Mouse (Mus musculus): ENCODE results near the gene Mydgf. TPM values are rescaled to one million over a fixed set of nuclear protein-coding genes. Genes with fewer than 3 reads are reported as not detected.
A peak's percentile ranks its signal among the peaks of the same experiment; 100 is the strongest.

Mydgf gene
- total and polyA plus RNA-seq, 2 experiments, result 81.1 to 91.1 TPM

DNA sequence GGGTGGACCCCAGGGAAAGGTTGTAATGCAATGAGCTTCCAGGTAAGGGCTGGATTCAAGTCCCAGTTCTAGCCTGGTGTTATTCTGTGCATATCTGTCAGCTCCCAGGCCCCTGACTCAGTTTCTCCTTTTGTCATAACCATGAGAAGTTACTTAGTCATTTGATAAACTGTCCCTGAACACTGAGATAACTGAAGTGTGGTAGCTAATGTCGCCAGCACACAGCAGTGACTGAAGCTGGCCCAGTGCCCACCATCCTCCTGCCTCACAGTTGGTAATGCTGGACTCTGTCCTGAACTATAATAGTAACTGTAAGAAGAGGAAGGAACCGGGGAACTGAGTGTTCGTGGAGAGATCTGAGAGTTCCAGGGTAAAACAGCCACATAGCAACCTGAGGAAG is 19.2 kb downstream of the Mydgf start:
- TF ChIP-seq POLR2A (IDR thresholded peaks at IDR 0.05; ENCODE audit: extremely low read depth, insufficient read depth, low read length) (no peak), CTCF (IDR thresholded peaks at IDR 0.05; ENCODE audit: low read depth, low read length) (no peak)
- H3K27ac ChIP-seq (replicated peaks; ENCODE audit: insufficient read depth, low read depth, low read length), result peak overlapping the region; percentile 97
- no peaks in the 10 kb centered on the region for H3K36me3 ChIP-seq (ENCODE audit: control insufficient read depth, insufficient read depth, low read length)
- peak; percentile 48 for DNase-seq (ENCODE audit: extremely low read depth, low read depth, low spot score)
- H3K27me3 ChIP-seq (ENCODE audit: control insufficient read depth, insufficient read depth, low read length), result no peaks in the 10 kb centered on the region
- H3K4me1 ChIP-seq (ENCODE audit: control insufficient read depth, insufficient read depth, low read length), result peaks cover 33% of the 10 kb centered on the region
- 20% methylated on average over 3 of the region's 3 CpGs for WGBS
- H3K79me2 ChIP-seq (ENCODE audit: control insufficient read depth, insufficient read depth, low read length), result peaks cover 14% of the 10 kb centered on the region
- H3K9ac ChIP-seq (ENCODE audit: low read depth, low read length), result no peak overlapping the region; the same call in 1 of the 2 replicates
- no peak overlapping the region for H3K4me3 ChIP-seq (ENCODE audit: insufficient read depth, low read depth, low read length)

DNA sequence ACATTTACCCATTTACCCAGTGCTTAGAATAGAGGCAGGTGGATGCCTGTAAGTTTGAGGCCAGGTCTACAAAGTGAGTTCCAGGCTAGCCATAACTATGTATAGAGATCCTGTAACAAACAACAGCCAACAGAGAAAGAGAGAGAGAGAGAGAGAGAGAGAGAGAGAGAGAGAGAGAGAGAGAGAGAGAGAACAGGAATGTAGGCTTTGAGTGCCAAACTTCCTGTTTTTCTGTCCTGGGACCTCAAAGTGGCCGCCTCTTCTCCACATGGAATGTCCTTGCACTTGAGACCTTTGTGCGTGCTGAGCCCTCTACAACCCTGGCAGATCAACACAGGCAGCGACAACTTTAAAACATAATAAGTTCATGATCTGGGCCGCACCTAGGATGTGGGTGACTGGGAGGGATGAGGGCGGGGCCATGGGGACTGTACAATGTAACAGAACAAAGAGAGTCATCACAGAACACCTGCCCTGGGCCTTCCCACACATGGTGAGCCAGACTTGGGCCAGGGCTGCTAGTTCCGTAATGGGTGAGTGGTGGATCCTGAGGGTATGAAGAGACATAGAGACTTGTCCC is 20.1 kb downstream of the Mydgf start:
- Histone ChIP-seq H3K27me3 (ENCODE audit: control insufficient read depth, insufficient read depth, low read length) (no peaks in the 10 kb centered on the region), H3K9ac (ENCODE audit: low read depth, low read length) (peak overlapping the region; percentile 76), H3K4me1 (ENCODE audit: control insufficient read depth, insufficient read depth, low read length) (peaks cover 26% of the 10 kb centered on the region), H3K27ac (replicated peaks; ENCODE audit: insufficient read depth, low read depth, low read length) (peak overlapping the region; percentile 97), H3K36me3 (ENCODE audit: control insufficient read depth, insufficient read depth, low read length) (no peaks in the 10 kb centered on the region), H3K4me3 (ENCODE audit: insufficient read depth, low read depth, low read length) (peak overlapping the region; percentile 60), H3K79me2 (ENCODE audit: control insufficient read depth, insufficient read depth, low read length) (peaks cover 14% of the 10 kb centered on the region)
- TF ChIP-seq CTCF (IDR thresholded peaks at IDR 0.05; ENCODE audit: low read depth, low read length) (no peak), POLR2A (IDR thresholded peaks at IDR 0.05; ENCODE audit: extremely low read depth, insufficient read depth, low read length) (no peak)
- DNase-seq (ENCODE audit: extremely low read depth, low read depth, low spot score), result peak; percentile 95
- WGBS, result 17% methylated on average over 6 of the region's 6 CpGs

DNA sequence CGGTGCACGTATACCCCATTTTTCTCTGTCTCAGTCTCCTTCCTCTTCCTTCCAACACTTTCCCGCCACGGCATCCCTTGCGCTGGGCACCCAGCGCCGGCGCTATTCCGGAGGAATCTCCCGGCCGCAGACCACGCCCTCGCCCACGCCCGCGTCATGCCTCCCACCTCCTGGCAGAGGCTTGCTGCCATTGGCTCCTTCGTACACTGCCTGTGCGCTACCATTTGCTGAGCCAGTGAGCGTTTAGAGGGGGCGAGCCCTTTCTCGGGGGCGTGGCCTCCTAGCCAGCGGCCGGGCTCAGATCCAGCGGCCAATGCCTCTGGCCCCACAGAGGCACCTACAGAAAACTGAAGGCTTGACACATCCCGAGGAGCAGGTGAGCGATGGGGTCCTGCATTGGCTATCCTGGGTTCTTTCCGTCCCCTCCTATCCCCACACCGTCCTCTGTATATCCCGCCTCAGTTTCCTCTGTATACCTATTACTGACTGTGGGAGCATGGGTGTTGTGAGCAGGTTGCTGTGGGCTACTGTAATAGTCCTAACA is 21.4 kb downstream of the Mydgf start, which contains the start of gene Tnfaip8l1:
Tnfaip8l1 (plus strand) TSS at position 247 of the 544 bp plus-strand sequence.
- Histone ChIP-seq H3K79me2 (ENCODE audit: control insufficient read depth, insufficient read depth, low read length) (peaks cover 6% of the 10 kb centered on the region), H3K36me3 (ENCODE audit: control insufficient read depth, insufficient read depth, low read length) (no peaks in the 10 kb centered on the region), H3K4me3 (ENCODE audit: insufficient read depth, low read depth, low read length) (peak within 1 kb of the TSS; percentile 60), H3K9ac (ENCODE audit: low read depth, low read length) (peak within 1 kb of the TSS; percentile 76), H3K27me3 (ENCODE audit: control insufficient read depth, insufficient read depth, low read length) (no peaks in the 10 kb centered on the region), H3K4me1 (ENCODE audit: control insufficient read depth, insufficient read depth, low read length) (peaks cover 17% of the 10 kb centered on the region), H3K27ac (replicated peaks; ENCODE audit: insufficient read depth, low read depth, low read length) (peak within 1 kb of the TSS; percentile 97)
- WGBS, result 2% methylated on average over 30 of the region's 30 CpGs
- peak; percentile 88 for DNase-seq (ENCODE audit: extremely low read depth, low read depth, low spot score)
- TF ChIP-seq CTCF (IDR thresholded peaks at IDR 0.05; ENCODE audit: low read depth, low read length) (no peak), POLR2A (IDR thresholded peaks at IDR 0.05; ENCODE audit: extremely low read depth, insufficient read depth, low read length) (peak; percentile 73; the same call in 1 of the 2 replicates)

DNA sequence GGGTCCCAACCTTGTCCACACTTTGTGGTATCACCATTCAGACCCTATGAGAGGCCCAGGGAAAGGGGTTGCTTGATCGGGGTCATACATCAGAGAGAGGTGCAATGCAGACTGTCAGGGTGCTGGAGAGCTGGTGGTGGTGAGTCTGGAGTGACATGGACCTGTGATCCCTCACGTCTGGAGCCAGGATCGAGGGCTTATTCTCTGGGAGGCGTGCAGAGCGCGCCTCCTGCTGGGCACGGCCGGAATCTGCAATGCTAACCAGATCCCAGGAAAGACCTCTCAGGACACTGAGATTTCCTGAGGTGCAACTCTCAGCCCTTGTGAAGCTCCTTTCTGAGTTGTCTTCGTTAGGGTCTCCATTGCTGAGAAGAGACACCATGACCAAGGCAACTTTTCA is 24.0 kb downstream of the Mydgf start:
- H3K27me3 ChIP-seq (ENCODE audit: control insufficient read depth, insufficient read depth, low read length), result no peaks in the 10 kb centered on the region
- peak; percentile 53 for DNase-seq (ENCODE audit: extremely low read depth, low read depth, low spot score)
- H3K9ac ChIP-seq (ENCODE audit: low read depth, low read length), result no peak overlapping the region
- no peaks in the 10 kb centered on the region for H3K36me3 ChIP-seq (ENCODE audit: control insufficient read depth, insufficient read depth, low read length)
- peaks cover 8% of the 10 kb centered on the region; the same call in 1 of the 2 replicates for H3K4me1 ChIP-seq (ENCODE audit: control insufficient read depth, insufficient read depth, low read length)
- H3K79me2 ChIP-seq (ENCODE audit: control insufficient read depth, insufficient read depth, low read length), result no peaks in the 10 kb centered on the region; the same call in 1 of the 2 replicates
- no peak overlapping the region for H3K27ac ChIP-seq (replicated peaks; ENCODE audit: insufficient read depth, low read depth, low read length)
- WGBS, result 3% methylated on average over 9 of the region's 9 CpGs
- peak; percentile 98 for TF ChIP-seq CTCF (IDR thresholded peaks at IDR 0.05; ENCODE audit: low read depth, low read length)
- no peak for TF ChIP-seq POLR2A (IDR thresholded peaks at IDR 0.05; ENCODE audit: extremely low read depth, insufficient read depth, low read length)
- no peak overlapping the region for H3K4me3 ChIP-seq (ENCODE audit: insufficient read depth, low read depth, low read length)

DNA sequence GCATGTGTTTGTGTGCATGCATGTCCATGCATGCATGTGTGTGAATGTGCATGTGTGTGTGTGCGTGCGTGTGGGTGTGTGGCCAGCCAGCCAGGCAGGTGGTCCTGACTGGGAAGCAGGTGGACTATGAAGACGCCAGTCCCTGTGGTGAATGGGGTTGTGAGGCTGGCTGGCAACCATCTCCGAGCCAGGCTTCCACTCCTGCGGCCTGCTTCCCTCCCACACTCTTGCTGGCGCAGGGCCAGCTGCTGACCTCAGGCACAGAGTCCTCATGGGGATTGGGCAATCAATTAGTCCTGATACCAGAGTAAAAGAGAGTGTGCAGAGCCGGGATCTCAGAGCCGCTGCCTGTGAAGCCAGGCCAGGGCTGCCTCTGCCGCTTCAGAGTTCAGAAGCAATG is 30.1 kb downstream of the Mydgf start:
- Histone ChIP-seq H3K79me2 (ENCODE audit: control insufficient read depth, insufficient read depth, low read length) (no peaks in the 10 kb centered on the region), H3K9ac (ENCODE audit: low read depth, low read length) (no peak overlapping the region), H3K36me3 (ENCODE audit: control insufficient read depth, insufficient read depth, low read length) (no peaks in the 10 kb centered on the region), H3K4me1 (ENCODE audit: control insufficient read depth, insufficient read depth, low read length) (peaks cover 2% of the 10 kb centered on the region; the same call in 1 of the 2 replicates), H3K27me3 (ENCODE audit: control insufficient read depth, insufficient read depth, low read length) (peaks cover 5% of the 10 kb centered on the region), H3K4me3 (ENCODE audit: insufficient read depth, low read depth, low read length) (no peak overlapping the region), H3K27ac (replicated peaks; ENCODE audit: insufficient read depth, low read depth, low read length) (no peak overlapping the region)
- WGBS, result 22% methylated on average over 9 of the region's 9 CpGs
- no peak for TF ChIP-seq CTCF (IDR thresholded peaks at IDR 0.05; ENCODE audit: low read depth, low read length)
- no peak for TF ChIP-seq POLR2A (IDR thresholded peaks at IDR 0.05; ENCODE audit: extremely low read depth, insufficient read depth, low read length)
- DNase-seq (ENCODE audit: extremely low read depth, low read depth, low spot score), result peak; percentile 78

DNA sequence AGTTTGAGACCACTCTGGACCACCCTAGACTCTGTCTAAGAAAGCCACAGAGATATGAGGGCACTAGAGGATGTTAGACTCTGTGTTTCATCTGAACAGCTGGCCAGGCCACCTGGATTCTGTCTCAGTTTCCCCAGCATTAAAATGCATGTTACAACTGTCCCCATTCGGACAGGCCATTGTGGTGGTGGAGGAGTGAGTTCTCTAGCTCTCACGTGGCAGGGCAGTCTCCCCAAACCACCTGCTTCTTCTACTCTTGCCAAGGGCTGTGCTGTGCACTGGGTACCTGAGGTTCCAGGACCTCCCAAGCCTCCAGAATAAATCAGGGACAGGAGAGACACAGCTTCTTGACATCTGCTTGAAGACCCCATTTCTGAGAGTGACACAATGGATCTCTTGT is 33.8 kb downstream of the Mydgf start:
- H3K36me3 ChIP-seq (ENCODE audit: control insufficient read depth, insufficient read depth, low read length), result no peaks in the 10 kb centered on the region
- 69% methylated on average over 2 of the region's 2 CpGs for WGBS
- H3K4me3 ChIP-seq (ENCODE audit: insufficient read depth, low read depth, low read length), result no peak overlapping the region
- H3K9ac ChIP-seq (ENCODE audit: low read depth, low read length), result no peak overlapping the region
- peaks cover 2% of the 10 kb centered on the region; the same call in 1 of the 2 replicates for H3K4me1 ChIP-seq (ENCODE audit: control insufficient read depth, insufficient read depth, low read length)
- DNase-seq (ENCODE audit: extremely low read depth, low read depth, low spot score), result no peak
- H3K27ac ChIP-seq (replicated peaks; ENCODE audit: insufficient read depth, low read depth, low read length), result no peak overlapping the region
- H3K79me2 ChIP-seq (ENCODE audit: control insufficient read depth, insufficient read depth, low read length), result no peaks in the 10 kb centered on the region
- H3K27me3 ChIP-seq (ENCODE audit: control insufficient read depth, insufficient read depth, low read length), result peaks cover 10% of the 10 kb centered on the region
- no peak for TF ChIP-seq CTCF (IDR thresholded peaks at IDR 0.05; ENCODE audit: low read depth, low read length)
- no peak for TF ChIP-seq POLR2A (IDR thresholded peaks at IDR 0.05; ENCODE audit: extremely low read depth, insufficient read depth, low read length)
